ENCODE assay signal across 13 mouse cellular contexts in the genomic region with DNA sequence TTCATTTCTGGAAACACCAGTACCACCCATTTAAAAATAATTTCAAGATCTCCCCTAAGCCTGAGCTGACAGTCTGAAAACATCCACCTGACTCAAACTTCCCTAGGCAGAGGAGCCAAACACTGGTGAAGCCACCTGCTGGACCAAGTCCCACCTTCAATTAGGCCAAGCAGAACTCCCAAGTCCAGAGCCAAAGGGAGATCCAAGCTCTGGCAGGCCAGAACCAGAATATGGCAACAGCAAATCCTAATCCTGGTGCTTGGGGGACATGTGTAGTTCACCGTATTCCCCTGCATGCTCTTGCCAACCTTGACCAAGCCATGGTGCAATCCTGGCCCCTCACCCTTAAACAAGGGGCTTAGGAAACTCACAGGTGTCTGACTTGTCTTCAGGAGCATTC. TPM values are rescaled to one million over a fixed set of nuclear protein-coding genes. Genes with fewer than 3 reads are reported as not detected.
A peak's percentile ranks its signal among the peaks of the same experiment; 100 is the strongest.
DNase-seq lines count a peak whose midpoint lies in the region; ATAC-seq and TF ChIP-seq lines count a peak whose summit lies in the region.
"Had no signal": no experiment of that assay in that cellular context is flagged by ENCODE, and none has a peak within 500 bp of the region (broad histone marks: within the 10 kb centered on the region; RNA-seq: fewer than 3 reads in every experiment).

No protein-coding gene starts in this region.

- no peaks in the 10 kb centered on the region for H3K27me3 ChIP-seq in heart, embryonic 12.5 days (replicated peaks)
- no peaks in the 10 kb centered on the region for H3K27me3 ChIP-seq in myocyte (ENCODE audit: control insufficient read depth, insufficient read depth, insufficient read length)
- H3K27me3 ChIP-seq: CH12.LX; midbrain, embryonic 13.5 days; Patski had no signal

- 97% methylated on average over 1 of the region's 1 CpGs for WGBS in heart, embryonic 12.5 days

- H3K9me3 ChIP-seq in heart, embryonic 12.5 days (replicated peaks), result no peaks in the 10 kb centered on the region
- H3K9me3 ChIP-seq: forebrain, embryonic 10.5 days; midbrain, embryonic 13.5 days had no signal

- peaks cover 93% of the 10 kb centered on the region for H3K4me1 ChIP-seq in heart, embryonic 12.5 days (replicated peaks)
- H3K4me1 ChIP-seq in embryonic fibroblast, embryonic 13.5 days (ENCODE audit: control insufficient read depth, insufficient read depth, low read length), result peaks cover 65% of the 10 kb centered on the region

- no peak for TF ChIP-seq POLR2A in embryonic fibroblast, embryonic 13.5 days (IDR thresholded peaks at IDR 0.05; ENCODE audit: low read depth, low read length)
- TF ChIP-seq POLR2A in myocyte (IDR thresholded peaks at IDR 0.05; ENCODE audit: insufficient read length, low read depth), result no peak

- H3K79me2 ChIP-seq in myocyte (ENCODE audit: control insufficient read depth, insufficient read depth), result peaks cover 100% of the 10 kb centered on the region

- no peak overlapping the region for H3ac ChIP-seq in myocyte (ENCODE audit: control insufficient read depth, insufficient read length)

- no peak overlapping the region for H3K9ac ChIP-seq in heart, embryonic 12.5 days
- H3K9ac ChIP-seq: lung, embryonic 14.5 days; midbrain, embryonic 13.5 days had no signal

- peaks cover 9% of the 10 kb centered on the region for H3K36me3 ChIP-seq in heart, embryonic 12.5 days
- peaks cover 20% of the 10 kb centered on the region for H3K36me3 ChIP-seq in myocyte (ENCODE audit: control insufficient read depth, insufficient read depth)
- H3K36me3 ChIP-seq: midbrain, embryonic 13.5 days had no signal

- ATAC-seq in heart, embryonic 12.5 days (ENCODE audit: insufficient number of reproducible peaks, low FRiP score), result no peak
- ATAC-seq: midbrain, embryonic 13.5 days had no signal

- H3K4me2 ChIP-seq in heart, embryonic 12.5 days, result no peak overlapping the region
- H3K4me2 ChIP-seq in myocyte (ENCODE audit: low read depth), result peak overlapping the region; percentile 81
- H3K4me2 ChIP-seq: lung, embryonic 14.5 days; midbrain, embryonic 13.5 days had no signal

- H3K4me3 ChIP-seq in heart, embryonic 12.5 days, result no peak overlapping the region
- no peak overlapping the region for H3K4me3 ChIP-seq in layer of hippocampus, adult 2 months
- H3K4me3 ChIP-seq in embryonic fibroblast, embryonic 13.5 days (ENCODE audit: insufficient read depth, low read length), result no peak overlapping the region
- H3K4me3 ChIP-seq in myocyte, result no peak overlapping the region
- H3K4me3 ChIP-seq: forebrain, embryonic 10.5 days; midbrain, embryonic 13.5 days had no signal

- no peak for DNase-seq in heart, adult 18-20 months
- DNase-seq in layer of hippocampus, adult 2 months (ENCODE audit: low spot score in 2 of 2), result no peak
- no peak for DNase-seq in layer of hippocampus, adult 11-12 months (ENCODE audit: low spot score)
- no peak for DNase-seq in right cerebral cortex, postnatal 36 days (ENCODE audit: low spot score in 2 of 2)
- DNase-seq: layer of hippocampus, adult 9-11 months; lung, embryonic 14.5 days had no signal

- no peak for TF ChIP-seq CTCF in layer of hippocampus, adult 2 months (conservative IDR thresholded peaks at IDR 0.05)
- no peak for TF ChIP-seq CTCF in embryonic fibroblast, embryonic 13.5 days (IDR thresholded peaks at IDR 0.05; ENCODE audit: borderline replicate concordance, insufficient read depth, low read length)

- peak overlapping the region; percentile 37 for H3K27ac ChIP-seq in heart, embryonic 12.5 days (ENCODE audit: poor library complexity, severe bottlenecking)
- H3K27ac ChIP-seq in layer of hippocampus, adult 2 months, result 0 out of 2 replicates have a peak overlapping the region, but pooled peaks have one; percentile 23
- H3K27ac ChIP-seq in embryonic fibroblast, embryonic 13.5 days (ENCODE audit: insufficient read depth, low read length), result peak overlapping the region; percentile 98
- H3K27ac ChIP-seq: midbrain, embryonic 13.5 days had no signal

TF ChIP-seq in myocyte, 11 proteins besides CTCF, POLR2A, EP300 and RAD21:
- TF ChIP-seq TCF12 (IDR thresholded peaks at IDR 0.05; ENCODE audit: insufficient read depth, poor library complexity, severe bottlenecking) (no peak), USF1 (IDR thresholded peaks at IDR 0.05; ENCODE audit: low read depth) (no peak), POLR2AphosphoS2 (IDR thresholded peaks at IDR 0.05; ENCODE audit: insufficient read length, low read depth) (peak; percentile 31)
TF ChIP-seq in myocyte: peak in this region for 1.

RNA-seq across cellular contexts. Expression of gene Myh9, which starts 17.7 kb away (rescaled TPM):
- 41.9 and 42.0 TPM in 2 replicates for polyA plus RNA-seq in heart, embryonic 12.5 days (2016; fragmentation: Nextera tagmentation; extraction: Ambion mirVana)
- 100 to 1,000 TPM; 117 to 119 TPM for total RNA-seq in heart, adult 18-20 months (2021)
- 10 to 100 TPM; 88.3 to 96.3 TPM for total RNA-seq in layer of hippocampus, adult 2 months (2021)
- polyA plus RNA-seq in embryonic fibroblast, embryonic 13.5 days (2011; ENCODE audit: insufficient read length, low read depth, missing spikeins), result 718 and 1,071 TPM in 2 replicates
- polyA plus RNA-seq in myocyte (2012; fragmentation: generic; extraction: Trizol), result 466 TPM

Comparison
In these comparisons a context has a peak if more than half of its experiments do, and no peak if none do; other contexts are left out.
1. H3K27ac ChIP-seq: peak in every context shown above with its lines; median percentile 98 in embryonic fibroblast, embryonic 13.5 days; 37 in heart, embryonic 12.5 days; 23 in layer of hippocampus, adult 2 months.
2. RNA of gene Myh9, which starts 17.7 kb away (polyA plus RNA-seq): 718 to 1,071 TPM in embryonic fibroblast, embryonic 13.5 days and 466 TPM in myocyte (single experiment); 41.9 to 42.0 TPM in heart, embryonic 12.5 days; every median in the first group is over 10 times any median in the second.